Mouse (Mus musculus): Measurements from ENCODE around the gene Malrd1.

The Malrd1 gene

GRCm38 (mm10) chr2:16029752-16030151 is 503.5 kb downstream of the Malrd1 start:
- DNase-seq (ENCODE audit: low spot score) = no peak

GRCm38 (mm10) chr2:16031559-16031958 is 505.3 kb downstream of the Malrd1 start:
- DNase-seq (ENCODE audit: low spot score) = no peak

- DNase-seq (ENCODE audit: low spot score) = no peak
These were observed 506.5 kb downstream of the Malrd1 start for GRCm38 (mm10) chr2:16032804-16033203.

GRCm38 (mm10) chr2:16110696-16111095 is 584.4 kb downstream of the Malrd1 start:
- no peak for DNase-seq (ENCODE audit: low spot score)

- no peak for DNase-seq (ENCODE audit: low spot score)
These were observed 587.1 kb downstream of the Malrd1 start for GRCm38 (mm10) chr2:16113333-16113732.

GRCm38 (mm10) chr2:16147999-16148398 is 621.7 kb downstream of the Malrd1 start:
- no peak for DNase-seq (ENCODE audit: low spot score)

- DNase-seq (ENCODE audit: low spot score) = no peak
These were observed 626.3 kb downstream of the Malrd1 start for GRCm38 (mm10) chr2:16152623-16153022.

- DNase-seq (ENCODE audit: low spot score) = no peak
These were observed 637.1 kb downstream of the Malrd1 start for GRCm38 (mm10) chr2:16163246-16163989.

GRCm38 (mm10) chr2:16168611-16169010 is 642.3 kb downstream of the Malrd1 start:
- DNase-seq (ENCODE audit: low spot score) = no peak

GRCm38 (mm10) chr2:16172086-16172485 is 645.8 kb downstream of the Malrd1 start:
- no peak for DNase-seq (ENCODE audit: low spot score)

GRCm38 (mm10) chr2:16173355-16173754 is 647.1 kb downstream of the Malrd1 start:
- no peak for DNase-seq (ENCODE audit: low spot score)

GRCm38 (mm10) chr2:16182140-16182539 is 655.9 kb downstream of the Malrd1 start:
- DNase-seq (ENCODE audit: low spot score) = no peak

- no peak for DNase-seq (ENCODE audit: low spot score)
These were observed 656.9 kb downstream of the Malrd1 start for GRCm38 (mm10) chr2:16183158-16183557.

- DNase-seq (ENCODE audit: low spot score) = no peak
These were observed 683.7 kb downstream of the Malrd1 start for GRCm38 (mm10) chr2:16210016-16210415.

- DNase-seq (ENCODE audit: low spot score) = no peak
These were observed 686.5 kb downstream of the Malrd1 start for GRCm38 (mm10) chr2:16212752-16213151.

- no peak for DNase-seq (ENCODE audit: low spot score)
These were observed 687.8 kb downstream of the Malrd1 start for GRCm38 (mm10) chr2:16214111-16214510.

GRCm38 (mm10) chr2:16228187-16228832 is 702.0 kb downstream of the Malrd1 start:
- no peak for DNase-seq (ENCODE audit: low spot score)

GRCm38 (mm10) chr2:16240861-16241260 is 714.6 kb downstream of the Malrd1 start:
- no peak for DNase-seq (ENCODE audit: low spot score)

GRCm38 (mm10) chr2:16243097-16243496 is 716.8 kb downstream of the Malrd1 start:
- DNase-seq (ENCODE audit: low spot score) = no peak

- no peak for DNase-seq (ENCODE audit: low spot score)
These were observed 722.6 kb downstream of the Malrd1 start for GRCm38 (mm10) chr2:16248861-16249260.

GRCm38 (mm10) chr2:16252274-16252673 is 726.0 kb downstream of the Malrd1 start:
- DNase-seq (ENCODE audit: low spot score) = no peak
